Mouse (Mus musculus) E14TG2a.4 (cell line): ENCODE results near the gene Ocln.

Experiments used
- CTCF ChIP-seq: conservative IDR thresholded peaks from 2 replicates; pipeline ENCODE4 v1.5.1; 2014; ENCODE audit warnings: low read length
- NANOG ChIP-seq: IDR thresholded peaks from 2 replicates; pipeline ENCODE4 v1.6.1; 2014; ENCODE audit warnings: borderline replicate concordance, low read length, mixed read lengths
- POU5F1 ChIP-seq: IDR thresholded peaks from 2 replicates; pipeline ENCODE4 v1.6.1; 2014; ENCODE audit warnings: low read length, borderline replicate concordance

- no peak for TF ChIP-seq CTCF
- TF ChIP-seq POU5F1: no peak
- no peak for TF ChIP-seq NANOG
Measured at GRCm38 (mm10) chr13:100483610-100484009, 68.9 kb downstream of the Ocln start.
